Mouse (Mus musculus) right cerebral cortex, adult 18-20 months (tissue): ENCODE results near the gene Ccdc43.
"Not testable (repeated sequence)": the region's sequence is repeated elsewhere in the genome, so short reads cannot be mapped to it uniquely, and the experiment has no call there.

ENCODE experiments used
- DNase-seq: peaks from one replicate; pipeline ENCODE4 v3.0.0; 2022; ENCODE audit warnings: mixed read lengths

Ccdc43 gene

GRCm38 (mm10) chr11:102697338-102698017, at the start of gene Ccdc43:
Gene Ccdc43, minus strand, starts transcription at chr11:102697782.
- peak; percentile 88 for DNase-seq

- DNase-seq = no peak
Observed at GRCm38 (mm10) chr11:102744746-102745145, 47.2 kb upstream of the Ccdc43 start.

GRCm38 (mm10) chr11:102742843-102743242, 45.3 kb upstream of the Ccdc43 start:
- DNase-seq = no peak

GRCm38 (mm10) chr11:102742066-102742465, 44.5 kb upstream of the Ccdc43 start:
- no peak for DNase-seq

GRCm38 (mm10) chr11:102741129-102741950, 43.8 kb upstream of the Ccdc43 start:
- DNase-seq = peak; percentile 52

GRCm38 (mm10) chr11:102740634-102741033, 43.1 kb upstream of the Ccdc43 start:
- no peak for DNase-seq

- peak; percentile 78 for DNase-seq
Observed at GRCm38 (mm10) chr11:102739278-102739966, 41.8 kb upstream of the Ccdc43 start.

- DNase-seq = no peak
Observed at GRCm38 (mm10) chr11:102738046-102738445, 40.5 kb upstream of the Ccdc43 start.

GRCm38 (mm10) chr11:102734961-102735360, 37.4 kb upstream of the Ccdc43 start:
- DNase-seq = no peak

GRCm38 (mm10) chr11:102733146-102733545, 35.6 kb upstream of the Ccdc43 start:
- no peak for DNase-seq

- no peak for DNase-seq
Observed at GRCm38 (mm10) chr11:102731366-102731765, 33.8 kb upstream of the Ccdc43 start.

- DNase-seq = no peak
Observed at GRCm38 (mm10) chr11:102729835-102730234, 32.3 kb upstream of the Ccdc43 start.

GRCm38 (mm10) chr11:102728614-102729013, 31.0 kb upstream of the Ccdc43 start:
- no peak for DNase-seq

GRCm38 (mm10) chr11:102725574-102725973, 28.0 kb upstream of the Ccdc43 start:
- DNase-seq = no peak

GRCm38 (mm10) chr11:102716135-102716534, 18.6 kb upstream of the Ccdc43 start:
- peak; percentile 8 for DNase-seq

- not testable (repeated sequence) for DNase-seq
Observed at GRCm38 (mm10) chr11:102714578-102714977, 17.0 kb upstream of the Ccdc43 start.

GRCm38 (mm10) chr11:102712411-102712810, 14.8 kb upstream of the Ccdc43 start:
- no peak for DNase-seq

- not testable (repeated sequence) for DNase-seq
Observed at GRCm38 (mm10) chr11:102702206-102702605, 4.6 kb upstream of the Ccdc43 start.

- no peak for DNase-seq
Observed at GRCm38 (mm10) chr11:102698018-102698476, 465 bp upstream of the Ccdc43 start.

GRCm38 (mm10) chr11:102695289-102695688, 2.3 kb downstream of the Ccdc43 start:
- peak; percentile 12 for DNase-seq

GRCm38 (mm10) chr11:102690162-102690561, 7.4 kb downstream of the Ccdc43 start:
- peak; percentile 59 for DNase-seq

- DNase-seq = no peak
Observed at GRCm38 (mm10) chr11:102665637-102666435, 31.7 kb downstream of the Ccdc43 start.
